Mouse (Mus musculus): ENCODE results near the gene Pfn3.

- no peak for TF ChIP-seq CTCF (IDR thresholded peaks at IDR 0.05; ENCODE audit: borderline replicate concordance, control insufficient read depth, extremely low read depth, insufficient read depth, low read length, poor library complexity)
- TF ChIP-seq POLR2A (IDR thresholded peaks at IDR 0.05; ENCODE audit: control insufficient read depth, extremely low read depth, insufficient read depth, low read length, poor library complexity): no peak
Observed at GRCm38 (mm10) chr13:55370234-55370633, 44.8 kb downstream of the Pfn3 start.

All from thymus, adult 2 months (tissue).